Mouse (Mus musculus) layer of hippocampus, adult 9-11 months (tissue): ENCODE measurements around the gene Zfp57.
A peak's percentile ranks its signal among the peaks of the same experiment; 100 is the strongest.
"Not testable (repeated sequence)": the region's sequence is repeated elsewhere in the genome, so short reads cannot be mapped to it uniquely, and the experiment has no call there.

ENCODE experiments used
- DNase-seq: peaks from one replicate; pipeline ENCODE4 v3.0.0; 2022

Gene Zfp57

GRCm38 (mm10) chr17:37000863-37001262, at the start of gene Zfp57:
TSS of gene Zfp57 (plus strand) at chr17:37001163.
- DNase-seq, result no peak

DNA sequence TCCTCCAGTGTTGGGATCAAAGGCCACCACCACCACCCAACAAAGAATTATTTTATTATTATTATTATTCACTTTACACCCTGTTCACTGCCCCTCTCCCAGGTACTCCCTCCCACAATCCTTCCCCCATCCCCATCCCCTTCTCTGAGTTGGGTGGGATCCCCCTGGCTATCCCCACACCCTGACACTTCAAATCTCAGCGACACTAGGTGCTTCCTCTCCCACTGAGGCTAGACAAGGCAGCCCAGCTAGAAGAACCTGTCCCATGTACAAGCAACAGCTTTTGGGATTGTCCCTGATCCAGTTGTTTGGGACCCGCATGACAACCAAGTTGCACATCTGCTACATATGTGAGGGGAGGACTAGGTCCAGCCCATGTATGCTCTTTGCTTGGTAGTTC, 48.3 kb upstream of the Zfp57 start:
- no peak for DNase-seq

DNA sequence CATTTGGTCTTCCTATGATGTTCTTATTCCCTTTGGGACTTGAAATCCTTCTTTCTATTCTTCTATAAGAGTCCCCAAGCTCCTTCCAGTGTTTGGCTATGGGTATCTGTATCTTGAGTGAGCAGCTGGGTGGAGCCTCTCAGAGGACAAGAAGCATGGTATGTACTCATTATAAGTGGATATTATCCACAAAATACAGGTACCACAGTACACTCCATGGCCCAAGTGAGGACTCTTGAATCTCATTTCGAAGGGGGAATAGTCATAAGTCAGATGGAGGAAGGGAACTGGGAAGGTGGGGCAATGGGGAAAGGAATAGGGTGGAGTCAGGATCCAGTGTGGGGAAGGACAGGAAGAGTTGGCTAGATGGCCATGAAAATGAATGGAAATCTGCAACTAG, 47.9 kb upstream of the Zfp57 start:
- DNase-seq, result no peak

DNA sequence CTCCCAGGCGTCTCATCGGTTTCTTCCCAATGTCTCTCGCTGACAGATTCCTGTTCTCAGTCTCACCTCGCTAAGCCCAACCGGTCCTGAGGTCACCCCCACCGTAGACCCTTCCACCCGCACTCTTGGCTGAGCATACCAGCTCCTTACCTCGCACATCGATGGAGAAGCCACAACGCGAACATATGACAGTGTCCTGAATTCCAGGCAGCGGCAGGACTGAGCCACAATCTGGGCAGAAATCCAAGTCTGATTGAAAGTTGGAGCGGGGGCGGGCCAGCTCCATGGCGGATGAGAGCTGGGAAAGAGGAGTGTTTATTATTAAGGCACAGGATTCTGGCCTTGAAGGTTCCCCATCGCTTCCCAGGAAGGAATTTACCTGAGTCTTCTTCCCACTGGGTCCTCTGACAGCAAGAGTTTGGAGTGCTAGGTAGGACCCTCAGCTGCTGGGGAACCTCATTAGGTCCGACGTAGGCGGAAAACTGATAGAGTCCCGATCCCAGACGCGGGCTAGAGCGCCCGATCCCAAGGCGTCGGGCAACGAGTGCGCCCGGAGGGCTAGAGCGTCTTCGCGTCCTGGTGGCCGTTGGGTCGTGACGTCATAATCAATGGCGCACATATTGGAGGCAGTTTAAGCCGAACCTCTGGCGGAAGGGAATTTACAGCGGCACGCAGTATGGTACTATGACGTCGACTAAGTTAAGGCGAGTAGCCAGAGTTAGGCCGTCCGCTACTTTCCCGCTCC, 42.8 kb upstream of the Zfp57 start, which contains the start of the genes Znrd1 and Znrd1as:
Gene Znrd1, minus strand, starts transcription at position 561 of the 745 bp plus-strand sequence.
Gene Znrd1as, plus strand, starts transcription at position 594 of the 745 bp plus-strand sequence.
- DNase-seq, result peak; percentile 97

- DNase-seq, result no peak
Observed at GRCm38 (mm10) chr17:36958884-36959283, 42.1 kb upstream of the Zfp57 start.

DNA sequence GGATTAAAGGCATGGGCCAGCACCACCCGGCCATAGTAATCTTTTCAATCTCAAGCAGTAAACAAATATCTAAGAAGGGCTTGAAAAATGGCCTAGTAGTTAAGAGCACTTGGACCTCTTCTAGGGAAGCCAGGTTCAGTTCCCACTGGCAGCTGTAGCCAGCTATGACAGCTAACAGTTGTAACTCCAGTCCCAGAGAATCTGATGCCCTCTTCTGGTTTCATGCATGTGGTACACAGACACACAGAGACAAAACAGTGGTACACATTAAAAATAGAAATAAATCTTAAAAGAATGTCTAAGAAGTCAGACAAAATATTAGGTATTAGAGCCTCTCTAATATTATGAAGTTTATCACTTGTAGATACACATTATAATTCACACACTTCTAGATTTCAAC, 39.8 kb upstream of the Zfp57 start:
- no peak for DNase-seq

- no peak for DNase-seq
Observed at GRCm38 (mm10) chr17:36966875-36967274, 34.1 kb upstream of the Zfp57 start.

DNA sequence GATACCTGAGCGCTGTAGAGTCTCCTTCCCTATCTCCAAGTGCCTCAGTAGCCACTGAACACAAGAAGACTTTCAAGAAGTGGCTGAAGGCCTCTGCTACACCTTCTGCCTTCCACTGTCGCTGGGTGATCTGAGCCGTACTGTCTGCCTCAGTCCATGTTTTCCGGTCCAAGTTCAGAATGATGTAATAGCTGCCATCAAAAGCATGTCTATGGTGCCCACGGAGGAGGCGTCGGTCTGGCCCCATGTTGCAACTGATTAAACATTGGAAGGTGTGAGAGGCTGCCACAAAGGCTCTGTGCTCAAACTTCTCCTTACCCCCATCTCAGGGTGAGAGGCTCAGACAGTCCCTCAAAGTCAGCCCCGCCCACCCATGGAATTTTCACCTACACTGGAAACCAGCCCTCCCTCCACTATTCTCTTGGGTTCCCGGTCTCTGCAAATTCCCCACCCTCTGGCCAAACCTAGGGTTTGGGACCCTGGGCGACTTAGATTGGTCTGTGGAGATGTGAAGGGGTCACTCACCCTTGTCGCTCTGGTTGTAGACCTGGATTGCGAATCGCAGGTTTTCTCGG, 30.6 kb upstream of the Zfp57 start:
- no peak for DNase-seq

GRCm38 (mm10) chr17:36971172-36971850, 29.7 kb upstream of the Zfp57 start:
- DNase-seq, result no peak

GRCm38 (mm10) chr17:36972791-36973190, 28.2 kb upstream of the Zfp57 start:
- no peak for DNase-seq

- no peak for DNase-seq
Observed at GRCm38 (mm10) chr17:36973271-36973787, 27.6 kb upstream of the Zfp57 start.

DNA sequence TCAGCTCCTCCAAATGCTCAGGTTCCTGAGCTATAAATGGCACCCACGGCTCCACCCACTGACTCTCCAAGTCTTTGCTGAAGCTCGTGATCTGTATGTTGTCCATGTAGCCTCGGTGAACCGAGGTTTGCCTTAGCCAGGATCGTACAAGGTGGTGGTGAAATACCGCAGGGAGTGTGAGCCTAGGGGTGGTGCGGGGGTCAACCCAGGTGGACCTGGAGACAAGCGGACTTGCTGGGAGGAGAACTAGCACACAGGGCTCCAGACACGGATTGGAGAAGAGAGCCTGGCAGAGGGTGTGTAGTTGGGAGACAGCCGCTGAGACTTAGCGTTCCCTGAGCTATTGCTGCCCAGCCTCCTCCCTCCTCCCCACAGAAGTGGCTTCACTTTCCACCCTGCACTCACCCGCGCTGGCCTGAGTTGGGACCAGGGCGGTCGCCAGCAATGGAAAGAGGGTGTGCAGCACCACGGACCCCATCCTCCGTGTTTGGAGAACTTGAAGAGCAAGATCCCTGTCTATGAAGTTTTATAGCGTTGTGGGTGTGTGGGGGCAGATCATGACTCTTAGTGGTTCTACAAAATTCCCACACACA, 19.6 kb upstream of the Zfp57 start, which contains the start of gene 2410137M14Rik:
Gene 2410137M14Rik, minus strand, starts transcription at position 17 of the 593 bp plus-strand sequence.
- no peak for DNase-seq

DNA sequence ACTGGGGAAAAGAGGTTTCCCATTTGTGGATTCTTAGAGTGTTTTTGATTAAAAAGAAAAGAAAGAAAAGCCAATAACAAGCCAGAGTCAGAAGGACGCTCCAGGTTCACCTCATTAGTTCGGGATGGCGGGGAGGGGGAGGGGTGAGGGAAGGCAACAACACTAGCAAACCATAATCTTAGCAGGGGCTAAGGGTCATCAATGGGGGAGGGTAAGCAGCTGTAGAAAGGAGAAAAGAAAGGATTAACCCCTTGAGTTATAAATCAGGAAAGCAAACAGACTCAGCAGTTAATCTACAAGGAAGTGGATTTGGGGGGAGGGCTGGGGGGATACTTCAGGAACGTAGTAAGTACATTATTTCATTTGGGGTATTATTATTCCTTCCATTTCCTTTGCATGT, 19.1 kb upstream of the Zfp57 start:
- no peak for DNase-seq

DNA sequence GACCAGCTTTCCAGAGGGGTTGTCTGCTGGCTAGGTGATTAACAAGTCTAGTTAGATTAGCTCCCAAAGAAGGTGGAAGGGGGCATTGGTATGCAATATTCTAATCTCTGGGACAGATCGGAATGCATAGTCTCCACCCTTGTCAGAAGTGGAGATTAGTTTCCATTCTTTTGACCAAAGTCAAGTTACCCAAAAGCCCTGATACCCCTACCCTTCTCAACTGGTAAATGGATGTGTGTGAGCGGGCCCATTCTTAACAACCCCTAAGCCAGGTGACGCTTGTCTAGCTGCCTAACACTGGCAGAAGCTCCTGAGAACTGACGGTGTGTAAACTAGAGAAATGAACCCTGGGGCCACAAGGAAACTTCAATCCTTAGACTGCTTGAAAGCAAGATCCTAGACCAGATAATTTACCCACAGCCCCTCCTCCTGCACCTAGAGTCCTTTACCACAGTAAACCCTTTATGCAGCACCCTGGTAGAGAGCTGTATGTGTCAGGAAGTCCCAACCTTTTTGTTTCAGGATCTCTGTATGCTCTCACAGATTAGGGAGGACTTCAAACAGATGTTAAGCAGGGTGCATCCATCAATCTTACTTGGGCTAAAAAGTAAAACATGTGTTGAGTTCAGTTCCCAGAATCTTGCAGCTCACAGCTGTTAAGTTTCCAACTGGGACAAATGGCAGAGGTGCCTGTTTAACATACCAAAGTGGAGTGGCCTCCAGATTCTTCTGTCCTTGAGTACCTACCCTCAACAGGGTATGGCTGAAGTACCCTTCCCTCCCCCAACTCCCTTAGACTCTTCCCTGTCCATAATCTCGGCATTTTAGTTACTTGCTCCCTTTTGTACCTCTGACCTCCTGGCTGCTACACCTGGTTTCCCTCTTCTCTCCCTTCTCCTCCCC, 18.5 kb upstream of the Zfp57 start:
- no peak for DNase-seq

- DNase-seq, result no peak
Observed at GRCm38 (mm10) chr17:36988475-36988874, 12.5 kb upstream of the Zfp57 start.

DNA sequence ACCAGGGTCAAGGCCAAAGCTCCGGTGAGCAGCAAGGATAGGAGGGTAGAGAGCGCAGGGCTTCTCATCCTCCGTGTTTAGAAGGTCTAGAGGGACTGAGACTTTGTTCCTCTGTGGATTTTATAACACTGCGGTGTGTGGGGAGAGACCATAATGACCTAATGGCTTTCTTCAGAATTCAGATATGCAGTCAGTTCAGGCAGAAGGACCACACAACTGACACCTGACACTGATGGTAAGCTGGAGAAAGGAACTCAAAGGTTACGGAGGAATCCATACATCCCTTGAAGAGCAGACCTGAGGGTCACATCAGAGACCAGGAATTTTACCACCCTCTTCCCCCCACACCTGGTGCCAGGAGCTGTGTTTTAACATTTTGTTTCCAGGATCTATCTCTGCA, 11.5 kb upstream of the Zfp57 start, which contains the start of gene H2-M5:
Gene H2-M5, minus strand, starts transcription at position 101 of the 400 bp plus-strand sequence.
- DNase-seq, result no peak

GRCm38 (mm10) chr17:36990630-36991029, 10.3 kb upstream of the Zfp57 start:
- not testable (repeated sequence) for DNase-seq

GRCm38 (mm10) chr17:36992336-36993104, 8.4 kb upstream of the Zfp57 start:
- DNase-seq, result no peak

DNA sequence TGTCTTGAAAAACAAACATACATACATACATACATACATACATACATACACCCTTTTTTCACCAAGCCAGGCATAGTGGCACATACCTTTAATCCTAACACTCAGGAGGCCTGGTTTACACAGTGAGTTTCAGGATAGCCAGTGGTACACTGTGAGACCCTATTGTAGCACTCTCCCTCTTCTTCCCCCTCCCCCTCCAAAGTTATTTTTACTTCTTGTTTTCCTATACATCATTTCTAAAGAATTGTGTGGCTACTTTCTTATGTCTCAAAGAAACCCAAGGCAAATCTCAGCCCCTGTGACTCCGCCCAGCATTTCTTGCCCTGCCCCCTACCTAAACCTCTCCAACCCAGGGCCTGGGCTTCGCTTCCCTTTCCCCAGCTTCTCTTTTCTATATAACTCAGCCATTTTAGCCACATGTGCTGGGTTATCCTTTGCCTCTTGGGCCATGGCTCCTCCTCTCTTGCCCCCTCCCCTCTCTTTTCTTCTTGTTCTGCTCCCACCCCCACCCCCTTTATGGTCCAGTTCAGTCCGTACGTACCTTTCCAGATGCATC, 7.1 kb upstream of the Zfp57 start:
- no peak for DNase-seq

- no peak for DNase-seq
Observed at GRCm38 (mm10) chr17:36994528-36994927, 6.4 kb upstream of the Zfp57 start.

GRCm38 (mm10) chr17:36995448-36995847, 5.5 kb upstream of the Zfp57 start:
- DNase-seq, result no peak
